Mouse (Mus musculus) kidney, embryonic 14.5 days (tissue): ENCODE results near the gene Cd3eap. TPM values are rescaled to one million over a fixed set of nuclear protein-coding genes. Genes with fewer than 3 reads are reported as not detected.

ENCODE experiments used
- ATAC-seq: fragments of 200-750 bp; cut with Nextera tagmentation; 2 replicates; pipeline ENCODE4 v1.8.0; 2017; ENCODE audit warnings: moderate number of reproducible peaks, mild to moderate bottlenecking, moderate TSS enrichment, moderate library complexity; ENCODE audit not compliant: low FRiP score, low TSS enrichment
- H3K27ac ChIP-seq: fragments of 300-500 bp; sonication (generic); 2 replicates; pipeline ENCODE4 v1.5.1; 2014; ENCODE audit warnings: low read depth, mild to moderate bottlenecking, low read length, moderate library complexity, mixed read lengths
- H3K27me3 ChIP-seq: fragments of 300-500 bp; sonication (generic); 2 replicates; pipeline ENCODE4 v1.6.1; 2014; ENCODE audit warnings: mild to moderate bottlenecking, low read length; ENCODE audit not compliant: control insufficient read depth, insufficient read depth
- H3K36me3 ChIP-seq: fragments of 300-500 bp; sonication (generic); 2 replicates; pipeline ENCODE4 v1.6.1; 2014; ENCODE audit warnings: low read length, mixed read lengths; ENCODE audit not compliant: control insufficient read depth, insufficient read depth
- H3K4me1 ChIP-seq: fragments of 300-500 bp; sonication (generic); 2 replicates; pipeline ENCODE4 v1.6.1; 2014; ENCODE audit warnings: low read length, mixed read lengths; ENCODE audit not compliant: control insufficient read depth, insufficient read depth
- H3K4me2 ChIP-seq: fragments of 300-500 bp; sonication (generic); replicated peaks from 2 replicates; pipeline ENCODE4 v1.6.1; 2014; ENCODE audit warnings: low read depth, mild to moderate bottlenecking, low read length
- H3K4me3 ChIP-seq: fragments of 300-500 bp; sonication (generic); 2 replicates; pipeline ENCODE4 v1.5.1; 2014; ENCODE audit warnings: mild to moderate bottlenecking, low read length
- H3K9ac ChIP-seq: fragments of 300-500 bp; sonication (generic); 2 replicates; pipeline ENCODE4 v1.6.1; 2014; ENCODE audit warnings: low read depth, mild to moderate bottlenecking, low read length, moderate library complexity
- H3K9me3 ChIP-seq: fragments of 300-500 bp; sonication (generic); 2 replicates; pipeline ENCODE4 v1.6.1; 2016; ENCODE audit warnings: low read length; ENCODE audit not compliant: control insufficient read depth
- WGBS: fragments of 180-500 bp; shearing (Covaris S2); extraction: QIAGEN DNeasy Blood & Tissue Kit; methylation state at CpG from one replicate; pipeline ENCODE4 v1.1.7; 2014; 5-methylcytosine and 5-hydroxymethylcytosine counted together
- polyA plus RNA-seq: library from polyadenylated mRNA; unstranded; fragments of >200 nt; fragmentation: Nextera tagmentation; extraction: Ambion mirVana; gene quantifications from 2 replicates; pipeline ENCODE4 v1.2.1, GENCODE M21; 2014

Gene Cd3eap
- polyA plus RNA-seq, 1 experiment from 2014 or later, result 26.8 TPM

DNA sequence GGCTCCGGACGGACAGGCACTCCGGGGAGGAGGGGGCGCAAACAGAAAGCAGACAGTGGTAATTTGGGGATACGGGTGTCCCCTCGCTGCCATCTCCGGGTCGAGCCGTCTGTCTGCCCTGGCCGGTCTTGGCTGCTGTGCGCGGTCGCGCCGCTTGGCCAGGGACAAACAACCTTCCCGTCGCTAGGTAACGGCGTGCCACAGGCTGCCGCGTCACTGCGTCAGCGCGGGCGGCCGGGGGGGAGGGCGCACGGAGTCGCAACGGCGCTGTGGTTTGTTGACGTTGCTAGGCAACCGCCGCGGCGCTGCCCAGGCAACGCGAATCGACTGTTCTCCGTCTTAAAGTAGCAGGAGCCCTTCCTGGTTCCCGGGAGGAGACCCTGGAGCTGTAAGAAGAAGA lies 39.4 kb downstream of the Cd3eap start:
- H3K36me3 ChIP-seq, result no peaks in the 10 kb centered on the region
- peaks cover 10% of the 10 kb centered on the region; the same call in 1 of the 2 replicates for H3K27me3 ChIP-seq
- H3K4me3 ChIP-seq, result peak overlapping the region; percentile 36
- ATAC-seq, result peak; percentile 94
- H3K4me1 ChIP-seq, result 0 out of 2 replicates have a peak, but pooled peaks cover 4% of the 10 kb centered on the region
- no peaks in the 10 kb centered on the region for H3K9me3 ChIP-seq
- H3K27ac ChIP-seq, result no peak overlapping the region
- under 1% methylated on average over 40 of the region's 41 CpGs for WGBS
- peak overlapping the region; percentile 56 for H3K9ac ChIP-seq
- H3K4me2 ChIP-seq, result peak overlapping the region; percentile 65

DNA sequence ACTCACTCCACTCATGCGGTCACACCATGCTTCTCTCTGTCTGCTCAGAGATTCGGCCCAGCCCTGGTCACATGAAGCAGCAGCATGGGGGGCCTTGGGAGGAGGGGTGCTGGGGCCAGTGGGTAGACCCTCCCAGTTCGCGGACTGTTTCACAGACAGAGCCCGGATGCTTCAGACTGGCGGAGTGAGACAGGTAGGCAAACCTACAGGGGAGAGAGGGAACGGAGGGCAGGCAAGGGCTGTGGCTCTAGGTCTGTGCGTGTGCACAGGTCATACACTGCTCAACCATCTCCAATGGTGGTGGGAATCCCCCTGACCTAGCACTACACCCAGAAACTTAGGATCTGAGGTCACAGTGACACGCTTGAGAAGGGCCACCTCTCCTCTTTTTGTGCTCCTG lies 39.8 kb downstream of the Cd3eap start:
- Histone ChIP-seq H3K27me3 (peaks cover 10% of the 10 kb centered on the region; the same call in 1 of the 2 replicates), H3K27ac (no peak overlapping the region), H3K4me2 (peak overlapping the region; percentile 65), H3K4me3 (peak overlapping the region; percentile 36), H3K4me1 (0 out of 2 replicates have a peak, but pooled peaks cover 4% of the 10 kb centered on the region), H3K9ac (peak overlapping the region; percentile 56), H3K9me3 (no peaks in the 10 kb centered on the region), H3K36me3 (no peaks in the 10 kb centered on the region)
- WGBS, result 19% methylated on average over 9 of the region's 9 CpGs
- ATAC-seq, result peak; percentile 63

DNA sequence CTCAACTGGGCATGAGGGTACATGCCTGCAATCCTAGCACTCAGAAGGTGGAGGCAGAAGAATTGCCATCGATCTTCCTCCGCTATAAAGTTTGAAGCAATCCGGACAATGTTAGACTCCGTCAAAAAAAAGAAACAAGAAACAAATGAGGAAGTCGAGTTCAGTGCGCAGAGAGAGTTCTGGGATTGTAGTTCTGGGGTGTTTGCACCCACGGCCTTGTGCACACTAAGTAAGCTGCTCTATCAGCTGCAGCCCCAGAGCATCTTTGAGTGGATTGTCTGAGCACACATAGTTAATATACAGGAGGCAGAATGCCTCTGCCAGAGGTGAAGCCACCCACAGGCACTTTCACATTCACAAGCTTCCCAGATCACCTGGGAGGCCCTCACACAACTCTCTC lies 40.6 kb downstream of the Cd3eap start:
- Histone ChIP-seq H3K9ac (no peak overlapping the region), H3K4me1 (0 out of 2 replicates have a peak, but pooled peaks cover 4% of the 10 kb centered on the region), H3K27ac (no peak overlapping the region), H3K36me3 (no peaks in the 10 kb centered on the region), H3K27me3 (peaks cover 10% of the 10 kb centered on the region; the same call in 1 of the 2 replicates), H3K4me2 (no peak overlapping the region), H3K4me3 (no peak overlapping the region), H3K9me3 (no peaks in the 10 kb centered on the region)
- ATAC-seq, result no peak
- WGBS, result 75% methylated on average over 7 of the region's 7 CpGs

DNA sequence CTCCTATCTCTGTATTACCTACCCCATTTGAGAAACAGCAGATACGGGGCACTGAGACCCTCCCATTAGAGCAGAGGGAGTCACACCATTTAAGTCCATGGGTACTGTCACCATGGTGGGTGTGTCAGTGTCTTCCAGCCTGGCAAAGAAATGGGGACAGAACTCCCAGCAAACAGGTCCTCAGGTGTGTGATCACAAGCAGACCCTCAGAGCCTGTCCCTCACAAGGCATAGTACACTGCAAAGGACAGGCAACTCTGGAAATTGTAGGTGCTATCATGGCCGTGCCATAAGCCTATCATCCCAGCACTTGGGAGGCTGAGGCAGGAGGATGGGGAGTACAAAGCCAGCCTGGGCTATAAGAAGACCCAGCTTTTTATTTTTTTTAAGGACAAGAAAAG lies 41.1 kb downstream of the Cd3eap start:
- H3K4me3 ChIP-seq, result no peak overlapping the region
- no peak for ATAC-seq
- H3K9ac ChIP-seq, result no peak overlapping the region
- H3K27ac ChIP-seq, result no peak overlapping the region
- H3K4me2 ChIP-seq, result no peak overlapping the region
- H3K36me3 ChIP-seq, result no peaks in the 10 kb centered on the region
- peaks cover 10% of the 10 kb centered on the region; the same call in 1 of the 2 replicates for H3K27me3 ChIP-seq
- 0 out of 2 replicates have a peak, but pooled peaks cover 4% of the 10 kb centered on the region for H3K4me1 ChIP-seq
- H3K9me3 ChIP-seq, result no peaks in the 10 kb centered on the region
- WGBS, result 71% methylated on average over 2 of the region's 2 CpGs

DNA sequence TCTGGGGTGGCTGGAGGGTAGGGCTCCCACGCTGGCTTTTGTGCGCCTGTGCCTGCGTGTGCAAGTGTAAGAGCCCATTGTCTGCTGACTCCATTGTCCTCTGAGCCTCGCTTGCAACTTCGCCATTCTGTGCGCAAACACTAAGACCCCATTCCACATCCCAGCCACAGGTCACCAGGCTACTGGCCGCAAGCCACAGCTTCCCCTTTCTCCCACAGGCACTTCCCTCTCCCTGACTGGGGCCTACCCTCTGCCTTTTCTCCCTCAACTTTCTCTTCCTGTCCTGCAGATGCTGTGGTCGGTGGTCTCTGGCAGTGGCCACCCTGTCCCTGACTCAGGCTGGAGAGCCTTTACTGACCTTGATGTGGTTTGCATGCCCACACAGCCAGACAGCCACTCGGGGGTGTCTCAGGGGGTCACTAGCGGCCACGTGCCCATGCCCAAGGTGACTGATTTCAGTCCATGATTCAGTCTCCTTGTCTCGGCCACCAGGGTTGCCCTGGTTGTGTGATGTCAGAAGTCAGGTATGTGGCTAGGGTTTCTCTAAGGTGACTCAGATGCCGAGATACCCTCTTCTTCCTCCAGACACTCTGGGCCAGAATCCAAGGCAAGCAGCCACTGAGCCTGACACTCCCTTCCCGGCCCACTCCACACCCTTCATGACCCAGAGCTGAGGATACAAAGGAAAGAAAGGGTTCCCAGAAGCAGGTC lies 42.7 kb downstream of the Cd3eap start:
- no peak for ATAC-seq
- peaks cover 7% of the 10 kb centered on the region; the same call in 1 of the 2 replicates for H3K27me3 ChIP-seq
- H3K9ac ChIP-seq, result no peak overlapping the region
- no peaks in the 10 kb centered on the region for H3K36me3 ChIP-seq
- H3K4me1 ChIP-seq, result 0 out of 2 replicates have a peak, but pooled peaks cover 4% of the 10 kb centered on the region
- H3K27ac ChIP-seq, result no peak overlapping the region
- H3K4me2 ChIP-seq, result no peak overlapping the region
- H3K4me3 ChIP-seq, result no peak overlapping the region
- 60% methylated on average over 14 of the region's 14 CpGs for WGBS
- no peaks in the 10 kb centered on the region for H3K9me3 ChIP-seq

DNA sequence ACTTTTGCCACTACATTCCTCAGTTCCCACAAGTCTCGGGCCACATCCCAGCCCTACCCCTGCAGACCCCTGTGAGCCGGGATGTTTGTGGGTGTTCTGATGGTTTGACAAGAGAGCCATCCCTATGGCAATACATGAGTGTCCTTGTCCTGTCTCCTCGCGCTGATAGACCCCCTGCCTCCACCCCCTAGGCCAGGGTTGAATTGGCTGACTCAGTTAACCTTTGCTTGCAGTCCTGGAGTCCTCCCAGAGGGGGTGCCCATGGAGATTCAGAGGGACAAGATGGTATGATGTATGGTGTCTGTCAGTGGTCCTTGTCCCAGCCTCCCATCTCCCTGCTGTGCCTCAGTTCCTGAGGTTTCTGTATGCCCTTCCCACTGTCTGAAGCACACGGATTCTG lies 45.2 kb downstream of the Cd3eap start:
- Histone ChIP-seq H3K9ac (no peak overlapping the region), H3K36me3 (no peaks in the 10 kb centered on the region), H3K27ac (no peak overlapping the region), H3K4me1 (no peaks in the 10 kb centered on the region), H3K9me3 (no peaks in the 10 kb centered on the region), H3K27me3 (peaks cover 7% of the 10 kb centered on the region; the same call in 1 of the 2 replicates), H3K4me2 (no peak overlapping the region), H3K4me3 (no peak overlapping the region)
- 51% methylated on average over 5 of the region's 5 CpGs for WGBS
- ATAC-seq, result no peak

DNA sequence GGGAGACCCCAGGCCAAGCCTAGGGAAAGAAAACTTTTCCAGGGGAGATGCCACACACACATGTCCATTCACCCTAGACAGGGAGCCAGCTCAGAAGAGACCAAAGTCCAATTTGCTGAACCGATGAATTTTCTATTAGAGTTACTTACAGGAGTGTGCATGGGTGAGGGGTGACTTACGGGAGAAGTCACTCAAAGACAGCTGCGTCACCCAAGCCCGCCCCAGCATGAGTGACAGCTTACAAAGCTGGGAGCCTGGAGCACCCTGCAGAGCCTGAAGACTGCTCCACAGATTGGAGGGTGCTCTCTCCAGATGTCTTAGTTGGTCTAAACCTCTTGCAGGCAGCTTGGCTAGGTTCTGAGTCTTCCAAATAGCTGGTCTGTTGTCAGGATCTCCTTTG lies 47.3 kb downstream of the Cd3eap start:
- Histone ChIP-seq H3K27ac (no peak overlapping the region), H3K4me1 (peaks cover 4% of the 10 kb centered on the region; the same call in 1 of the 2 replicates), H3K9me3 (no peaks in the 10 kb centered on the region), H3K27me3 (peaks cover 3% of the 10 kb centered on the region), H3K4me3 (no peak overlapping the region), H3K36me3 (no peaks in the 10 kb centered on the region), H3K9ac (no peak overlapping the region), H3K4me2 (no peak overlapping the region)
- WGBS, result 42% methylated on average over 4 of the region's 4 CpGs
- no peak for ATAC-seq

DNA sequence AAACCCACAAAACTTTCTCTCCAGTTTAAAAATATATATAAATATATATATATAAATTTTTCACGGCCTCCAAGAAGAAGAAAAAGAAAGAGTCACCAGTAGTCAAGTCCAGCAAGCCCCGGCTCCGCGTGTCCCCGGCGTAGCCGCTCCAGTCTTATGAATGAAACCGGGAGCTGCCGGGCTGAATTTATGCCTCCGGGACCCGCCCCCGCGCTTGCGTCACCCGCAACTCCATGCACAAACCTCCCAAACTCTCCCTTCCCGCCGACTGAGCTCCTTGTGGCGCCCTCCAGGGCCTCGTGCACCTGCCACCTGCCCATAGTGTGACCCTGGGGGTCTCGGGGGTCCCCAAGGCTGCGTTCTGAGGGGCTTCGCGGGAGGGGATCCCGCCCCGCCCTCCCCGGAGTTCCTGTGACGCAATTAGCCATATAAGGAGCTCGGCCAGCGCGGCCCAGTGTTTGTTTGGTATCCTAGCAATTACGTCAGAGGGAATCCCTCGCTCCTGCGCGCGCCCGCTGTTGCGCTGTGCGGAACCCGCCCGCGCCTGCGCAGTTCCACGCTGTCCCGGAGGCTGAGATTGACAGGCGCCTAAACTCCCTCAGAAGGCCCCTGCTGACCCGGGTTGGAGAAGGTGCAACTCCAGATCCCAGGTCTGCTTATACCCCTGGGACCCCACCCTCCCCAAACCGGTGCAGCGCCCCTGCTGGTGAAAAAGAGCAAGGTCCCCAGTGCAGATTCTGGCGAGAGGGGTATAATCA lies 49.2 kb downstream of the Cd3eap start, which contains the start of gene Fosb:
Fosb (minus strand) TSS at position 168 of the 758 bp plus-strand sequence.
- Histone ChIP-seq H3K27ac (no peak within 1 kb of the TSS), H3K27me3 (peaks cover 22% of the 10 kb centered on the region), H3K4me3 (peak within 1 kb of the TSS; percentile 68), H3K4me2 (peak within 1 kb of the TSS; percentile 99), H3K4me1 (peaks cover 4% of the 10 kb centered on the region; the same call in 1 of the 2 replicates), H3K36me3 (no peaks in the 10 kb centered on the region), H3K9me3 (no peaks in the 10 kb centered on the region), H3K9ac (peak within 1 kb of the TSS; percentile 57)
- peak; percentile 82 for ATAC-seq
- under 1% methylated on average over 48 of the region's 49 CpGs for WGBS
